Mouse (Mus musculus) frontal cortex, postnatal 10 days (tissue): Measurements from ENCODE around the gene Pgpep1.
A peak's percentile ranks its signal among the peaks of the same experiment; 100 is the strongest.

Experiments used
- DNase-seq, 2 experiments: peaks; one replicate each; pipeline ENCODE4 v3.0.0; 2022; ENCODE audit warnings: low spot score in 2 of 2, mixed read lengths in 1 of 2

The Pgpep1 gene

GRCm38 (mm10) chr8:70632346-70632892, 27.8 kb downstream of the Pgpep1 start, which contains the start of gene Gdf15:
Gdf15 (minus strand) TSS chr8:70632456.
- DNase-seq: no peak

GRCm38 (mm10) chr8:70631436-70631835, 28.8 kb downstream of the Pgpep1 start:
- no peak for DNase-seq

GRCm38 (mm10) chr8:70630532-70631381, 29.4 kb downstream of the Pgpep1 start:
- DNase-seq: no peak

- peak; percentile 83 to 88 for DNase-seq
Measured at GRCm38 (mm10) chr8:70629574-70630531, 30.3 kb downstream of the Pgpep1 start.

GRCm38 (mm10) chr8:70628986-70629490, 31.1 kb downstream of the Pgpep1 start:
- no peak for DNase-seq

GRCm38 (mm10) chr8:70627041-70627440, 33.1 kb downstream of the Pgpep1 start:
- DNase-seq: no peak

- no peak for DNase-seq
Measured at GRCm38 (mm10) chr8:70625104-70625503, 35.1 kb downstream of the Pgpep1 start.

- no peak for DNase-seq
Measured at GRCm38 (mm10) chr8:70622220-70622619, 38.0 kb downstream of the Pgpep1 start.

- peak in 1 of 2 experiments; percentile 36 for DNase-seq
Measured at GRCm38 (mm10) chr8:70618888-70619334, 41.3 kb downstream of the Pgpep1 start.

GRCm38 (mm10) chr8:70617985-70618384, 42.2 kb downstream of the Pgpep1 start:
- DNase-seq: no peak

- DNase-seq: no peak
Measured at GRCm38 (mm10) chr8:70616645-70617044, 43.5 kb downstream of the Pgpep1 start.

GRCm38 (mm10) chr8:70615894-70616293, 44.3 kb downstream of the Pgpep1 start, which contains the start of gene Lrrc25:
Lrrc25 (plus strand) TSS chr8:70616155.
- no peak for DNase-seq

GRCm38 (mm10) chr8:70615281-70615680, 44.9 kb downstream of the Pgpep1 start:
- DNase-seq: no peak

- DNase-seq: no peak
Measured at GRCm38 (mm10) chr8:70614469-70614868, 45.7 kb downstream of the Pgpep1 start.

GRCm38 (mm10) chr8:70613763-70614162, 46.4 kb downstream of the Pgpep1 start:
- no peak for DNase-seq

GRCm38 (mm10) chr8:70611849-70612248, 48.3 kb downstream of the Pgpep1 start:
- peak in 1 of 2 experiments; percentile 83 for DNase-seq

- peak in 1 of 2 experiments; percentile 69 for DNase-seq
Measured at GRCm38 (mm10) chr8:70610796-70611771, 49.1 kb downstream of the Pgpep1 start.

GRCm38 (mm10) chr8:70609849-70610795, 50.1 kb downstream of the Pgpep1 start:
- DNase-seq: peak; percentile 83 to 90

- DNase-seq: peak; percentile 78 to 87
Measured at GRCm38 (mm10) chr8:70609368-70609848, 50.8 kb downstream of the Pgpep1 start.
